Mouse (Mus musculus) G1E (cell line): ENCODE results near the gene Itfg2. TPM values are rescaled to one million over a fixed set of nuclear protein-coding genes. Genes with fewer than 3 reads are reported as not detected.
A peak's percentile ranks its signal among the peaks of the same experiment; 100 is the strongest.

Experiments used
- ATAC-seq: 2 replicates; pipeline ENCODE4 v1.8.0; 2016; ENCODE audit warnings: mild to moderate bottlenecking; ENCODE audit not compliant: insufficient number of reproducible peaks, poor library complexity, low FRiP score, severe bottlenecking; ENCODE audit errors: extremely low read depth
- DNase-seq: peaks from one replicate; pipeline ENCODE4 v3.0.0; 2012; ENCODE audit warnings: low spot score
- H3K27me3 ChIP-seq: 2 replicates; pipeline ENCODE4 v1.6.1; 2012; ENCODE audit warnings: mild to moderate bottlenecking, low read length, inconsistent platforms; ENCODE audit not compliant: insufficient read depth
- H3K36me3 ChIP-seq: replicated peaks from 2 replicates; pipeline ENCODE3; 2012; ENCODE audit warnings: mild to moderate bottlenecking, inconsistent platforms
- H3K4me1 ChIP-seq: 2 replicates; pipeline ENCODE4 v1.6.1; 2012; ENCODE audit warnings: low read depth, low read length, inconsistent platforms, mixed read lengths; ENCODE audit not compliant: insufficient read depth
- H3K4me3 ChIP-seq: 2 replicates; pipeline ENCODE4 v1.5.1; 2012; ENCODE audit warnings: low read depth, mild to moderate bottlenecking, inconsistent platforms, low read length, moderate library complexity, mixed read lengths
- H3K9me3 ChIP-seq: replicated peaks from 2 replicates; pipeline ENCODE4 v1.6.1; 2012; ENCODE audit warnings: inconsistent platforms
- CTCF ChIP-seq: IDR thresholded peaks from 2 replicates; pipeline ENCODE4 v1.5.1; 2012; ENCODE audit warnings: low read depth, low read length, inconsistent platforms, mixed read lengths
- GATA1 ChIP-seq: IDR thresholded peaks from 2 replicates; pipeline ENCODE4 v1.6.1; 2012; ENCODE audit warnings: borderline replicate concordance, low read length, inconsistent platforms, mixed read lengths
- GATA2 ChIP-seq: IDR thresholded peaks from 2 replicates; pipeline ENCODE4 v1.6.1; 2012; ENCODE audit warnings: low read depth, low read length, inconsistent platforms, borderline replicate concordance
- POLR2AphosphoS5 ChIP-seq: IDR thresholded peaks from 2 replicates; pipeline ENCODE4 v1.6.1; 2012; ENCODE audit warnings: low read depth, low read length, inconsistent platforms; ENCODE audit not compliant: insufficient replicate concordance
- TAL1 ChIP-seq: conservative IDR thresholded peaks from 2 replicates; pipeline ENCODE4 v1.6.1; 2012; ENCODE audit warnings: low read depth, low read length, inconsistent platforms, mixed read lengths
- polyA plus RNA-seq: library from polyadenylated mRNA; stranded (reverse); fragments of >175 nt; gene quantifications from 2 replicates; pipeline ENCODE4 v1.2.3, GENCODE M21; 2012
- total RNA-seq, 2 experiments: library from RNA; stranded (forward) in 1 of 2; stranded (reverse) in 1 of 2; fragments of 200-1000 nt in 1 of 2; fragments of >200 nt in 1 of 2; fragmentation: Nextera tagmentation in 1 of 2; gene quantifications; 2 replicates each; pipeline ENCODE4 v1.2.3; 2014 to 2017

Itfg2 gene
- total and polyA plus RNA-seq, 3 experiments: 12.3 to 27.2 (median 22.4) TPM

DNA sequence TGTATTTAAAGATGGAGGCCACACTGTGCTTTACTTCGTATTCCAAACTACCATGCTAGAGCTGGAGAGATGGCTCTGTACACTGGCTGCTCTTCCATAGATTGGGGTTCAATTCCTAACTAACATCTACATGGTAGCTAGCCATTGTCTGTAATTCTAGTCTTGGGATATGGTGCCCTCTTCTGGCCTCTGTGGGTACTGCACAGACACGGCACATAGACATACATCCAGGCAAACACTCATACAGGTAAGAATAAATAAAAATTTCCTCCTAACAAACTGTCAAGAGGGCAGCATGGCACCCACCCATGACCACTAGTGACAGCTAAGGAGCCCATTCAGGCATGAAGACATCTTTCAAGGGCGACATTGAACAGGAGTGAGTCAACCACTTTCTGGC is 13.6 kb downstream of the Itfg2 start:
- peaks cover 95% of the 10 kb centered on the region for H3K36me3 ChIP-seq
- no peaks in the 10 kb centered on the region for H3K4me1 ChIP-seq
- ATAC-seq: peak; percentile 64; the same call in 1 of the 2 replicates
- no peak for TF ChIP-seq GATA2
- TF ChIP-seq TAL1: no peak
- no peak for TF ChIP-seq POLR2AphosphoS5
- peak; percentile 73 for TF ChIP-seq CTCF
- no peaks in the 10 kb centered on the region for H3K27me3 ChIP-seq
- no peaks in the 10 kb centered on the region for H3K9me3 ChIP-seq
- no peak overlapping the region for H3K4me3 ChIP-seq
- peak; percentile 51 for DNase-seq

DNA sequence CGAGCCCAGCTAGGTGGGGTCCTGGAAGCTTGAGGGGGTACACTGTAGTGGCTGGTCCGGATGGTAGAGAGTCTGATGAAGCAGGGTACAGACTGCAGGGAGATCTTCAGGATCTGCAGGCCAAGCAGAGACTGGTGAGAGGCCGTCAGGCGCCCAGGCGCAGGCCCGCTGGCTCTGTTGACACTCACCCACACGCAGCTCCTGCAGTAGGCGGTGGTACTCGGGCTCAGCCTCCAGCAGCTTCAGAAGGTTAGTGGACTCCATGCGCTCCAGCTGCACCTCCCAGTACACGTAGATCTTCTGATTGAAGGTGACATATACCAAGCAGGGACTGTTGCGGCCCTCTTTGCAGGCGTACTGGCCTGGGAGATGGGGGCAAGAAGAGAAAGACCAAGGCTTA is 14.4 kb downstream of the Itfg2 start:
- no peaks in the 10 kb centered on the region for H3K27me3 ChIP-seq
- H3K4me1 ChIP-seq: no peaks in the 10 kb centered on the region
- no peak for DNase-seq
- no peaks in the 10 kb centered on the region for H3K9me3 ChIP-seq
- peaks cover 92% of the 10 kb centered on the region for H3K36me3 ChIP-seq
- no peak for ATAC-seq
- no peak for TF ChIP-seq POLR2AphosphoS5
- TF ChIP-seq CTCF: no peak
- no peak for TF ChIP-seq GATA2
- no peak for TF ChIP-seq TAL1
- TF ChIP-seq GATA1: no peak
- no peak overlapping the region for H3K4me3 ChIP-seq

DNA sequence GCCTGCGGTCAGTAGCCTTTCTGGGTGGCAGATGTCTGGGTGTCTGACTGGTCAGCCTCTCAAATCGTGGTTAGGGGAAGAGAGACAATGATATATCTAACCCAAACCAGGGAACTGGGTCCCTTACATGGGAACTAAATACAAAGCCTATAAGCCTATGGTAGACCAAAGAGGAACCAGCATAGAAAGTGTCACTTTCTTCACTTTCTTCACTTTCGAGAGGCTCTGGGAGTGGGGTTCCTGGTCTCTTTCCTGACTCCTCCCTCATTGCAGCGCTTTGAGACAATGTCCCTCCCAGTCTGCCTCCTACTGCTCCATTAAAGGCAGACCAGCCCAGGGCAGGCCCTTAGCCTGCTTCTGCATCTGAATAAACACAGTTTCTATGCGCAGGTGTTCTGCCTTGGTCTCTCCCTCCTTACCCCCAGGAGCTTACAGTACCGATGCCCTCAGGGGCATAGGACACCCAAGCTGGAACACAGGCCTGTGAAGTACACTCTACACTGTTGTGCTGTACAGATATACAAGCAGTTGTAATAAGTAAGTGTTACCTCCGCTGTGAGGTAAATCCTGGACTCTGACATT is 16.1 kb downstream of the Itfg2 start:
- Histone ChIP-seq H3K36me3 (peaks cover 78% of the 10 kb centered on the region), H3K4me3 (no peak overlapping the region), H3K4me1 (no peaks in the 10 kb centered on the region), H3K9me3 (no peaks in the 10 kb centered on the region), H3K27me3 (no peaks in the 10 kb centered on the region)
- TF ChIP-seq TAL1 (no peak), GATA2 (no peak), GATA1 (no peak), CTCF (no peak), POLR2AphosphoS5 (no peak)
- no peak for ATAC-seq
- DNase-seq: no peak

DNA sequence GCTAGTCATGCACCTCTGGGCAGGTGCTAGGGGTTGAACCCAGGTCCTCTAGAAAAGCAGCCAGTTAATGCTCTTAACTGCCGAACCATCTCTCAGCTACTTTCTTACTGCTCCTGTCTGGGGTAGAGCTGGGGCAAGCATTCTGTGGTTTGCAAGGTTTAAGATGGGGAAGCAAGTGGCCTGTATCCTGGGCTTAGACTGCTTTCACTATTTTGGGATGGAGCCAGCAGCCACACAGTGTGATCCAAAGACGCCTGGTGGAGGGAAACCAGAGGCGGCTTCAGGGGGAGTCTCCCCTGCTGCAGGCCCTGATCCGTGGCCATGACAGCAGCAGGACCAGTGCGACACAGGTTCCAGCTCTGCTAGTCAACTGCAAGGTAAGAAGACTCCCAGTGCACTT is 20.0 kb downstream of the Itfg2 start:
- H3K4me1 ChIP-seq: no peaks in the 10 kb centered on the region
- H3K4me3 ChIP-seq: no peak overlapping the region
- H3K9me3 ChIP-seq: no peaks in the 10 kb centered on the region
- TF ChIP-seq CTCF (no peak), GATA2 (no peak), GATA1 (no peak), TAL1 (no peak), POLR2AphosphoS5 (no peak)
- DNase-seq (no peak), ATAC-seq (no peak)
- H3K27me3 ChIP-seq: peaks cover 7% of the 10 kb centered on the region
- H3K36me3 ChIP-seq: peaks cover 39% of the 10 kb centered on the region

DNA sequence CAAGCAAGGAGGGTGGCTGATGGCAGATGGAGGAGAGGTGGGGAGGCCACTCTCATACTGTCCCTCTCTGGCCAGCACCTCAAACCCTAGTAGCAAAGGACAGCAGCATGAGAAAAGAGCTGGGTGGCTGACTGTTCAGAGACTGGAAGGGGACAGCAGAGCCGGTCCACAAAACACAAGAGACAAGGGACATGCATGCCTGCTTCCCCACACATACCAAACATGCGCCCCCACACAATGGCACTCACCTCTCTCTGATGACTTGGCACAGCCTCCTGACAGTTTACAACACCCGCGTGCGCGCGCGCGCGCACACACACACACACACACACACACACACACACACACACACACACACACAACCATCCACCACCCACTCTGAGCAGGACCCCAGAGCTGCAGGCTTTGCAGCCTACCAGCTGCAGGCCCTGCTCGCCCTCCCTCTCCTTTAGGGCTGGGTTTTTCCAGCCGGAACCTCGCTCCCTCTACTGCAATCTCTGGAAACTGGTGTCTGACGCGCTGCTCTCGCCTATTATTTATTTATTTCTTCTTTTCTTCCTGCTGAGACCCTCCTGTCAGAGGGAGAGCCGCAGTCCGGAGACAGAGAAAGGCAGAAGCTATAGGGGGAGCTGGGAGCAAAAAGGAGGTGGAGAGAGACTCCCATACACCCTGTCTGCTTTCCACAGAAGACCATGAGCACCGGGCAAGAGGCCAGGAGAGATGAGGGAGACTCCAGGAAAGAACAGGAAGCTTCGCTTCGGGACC is 25.1 kb downstream of the Itfg2 start:
- DNase-seq (no peak), ATAC-seq (no peak)
- no peak for TF ChIP-seq POLR2AphosphoS5
- no peak for TF ChIP-seq GATA1
- no peak for TF ChIP-seq GATA2
- TF ChIP-seq TAL1: no peak
- no peak for TF ChIP-seq CTCF

DNA sequence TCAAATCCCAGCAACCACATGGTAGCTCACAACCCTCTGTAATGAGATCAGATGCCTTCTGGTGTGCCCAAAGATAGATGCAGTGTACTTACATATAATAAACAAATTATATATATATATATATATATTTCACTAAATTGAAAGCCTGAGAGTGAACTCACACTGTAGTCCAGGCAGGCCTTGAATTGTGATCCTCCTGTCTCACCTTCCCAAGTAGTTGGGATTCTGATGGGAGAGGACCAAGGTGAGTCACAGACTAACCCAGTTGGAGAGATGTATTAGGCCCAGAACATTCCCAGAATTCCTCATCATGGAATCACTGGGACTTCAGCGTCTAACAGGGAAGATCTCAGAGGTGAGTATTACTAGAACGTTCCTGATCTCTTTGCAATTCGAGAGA is 25.7 kb downstream of the Itfg2 start, which contains the start of gene Nrip2:
Gene Nrip2, plus strand, starts transcription at position 301 of the 400 bp plus-strand sequence.
- ATAC-seq (no peak), DNase-seq (no peak)
- no peak for TF ChIP-seq GATA2
- Histone ChIP-seq H3K27me3 (peaks cover 9% of the 10 kb centered on the region), H3K9me3 (no peaks in the 10 kb centered on the region), H3K36me3 (no peaks in the 10 kb centered on the region), H3K4me1 (no peaks in the 10 kb centered on the region), H3K4me3 (no peak within 1 kb of the TSS)

More for the DNA sequence above, 25.1 kb downstream of the Itfg2 start:
- H3K4me1 ChIP-seq: no peaks in the 10 kb centered on the region
- no peak overlapping the region for H3K4me3 ChIP-seq
- H3K36me3 ChIP-seq: no peaks in the 10 kb centered on the region
- no peaks in the 10 kb centered on the region for H3K9me3 ChIP-seq
- H3K27me3 ChIP-seq: peaks cover 9% of the 10 kb centered on the region
